Mouse (Mus musculus): ENCODE measurements around the gene Faxc.

DNA sequence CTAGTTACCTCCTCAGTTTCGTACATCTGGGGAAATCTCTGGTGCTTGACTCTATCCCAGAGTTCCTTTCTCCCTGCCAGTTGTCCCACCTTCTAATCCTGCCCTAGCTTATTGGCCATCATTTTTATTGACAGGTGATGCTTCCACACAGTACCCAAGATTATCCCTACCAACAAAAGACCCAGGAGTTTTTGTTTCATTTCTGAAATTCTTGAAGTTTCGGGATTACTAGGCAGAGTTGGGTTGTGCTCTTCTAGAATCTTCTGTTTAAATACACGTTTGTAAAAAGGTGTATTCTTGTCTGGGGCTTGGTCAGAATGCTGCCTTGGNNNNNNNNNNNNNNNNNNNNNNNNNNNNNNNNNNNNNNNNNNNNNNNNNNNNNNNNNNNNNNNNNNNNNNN is 13.5 kb downstream of the Faxc start:
- TF ChIP-seq EP300 (IDR thresholded peaks at IDR 0.05), result no peak
- no peak for TF ChIP-seq CTCF (IDR thresholded peaks at IDR 0.05)

Measured in lung, postnatal 0 days (tissue).